Mouse (Mus musculus) adrenal gland, postnatal 4 days (tissue): ENCODE measurements around the gene Slit1. TPM values are rescaled to one million over a fixed set of nuclear protein-coding genes. Genes with fewer than 3 reads are reported as not detected.

Source experiments
- microRNA-seq: library from miRNA; unstranded; fragments of <30 nt; microRNA quantifications from one replicate; pipeline ENCODE4 v1.2.0, GENCODE M21; 2021
- total RNA-seq, 2 experiments: library from RNA; stranded (reverse); gene quantifications; 2 replicates each; pipeline ENCODE4 v1.2.3; 2021

The Slit1 gene
- total RNA-seq, 2 experiments from 2014 or later: 7.1 to 8.3 TPM

Small RNAs within 50 kb of the gene (microRNA-seq; reads per million reads assigned to microRNA genes)
- not detected for gene Mir8091

Other genes starting within 250 kb of the Slit1 start
- gene Gm340, start 161.3 kb downstream of the Slit1 start, total RNA-seq: 10 to 100 TPM; 17.2 to 19.4 TPM
- gene Arhgap19, start 58.4 kb upstream of the Slit1 start, total RNA-seq: 10 to 100 TPM; 11.6 to 12.2 TPM
- gene Frat1, start 86.3 kb upstream of the Slit1 start, total RNA-seq: 10 to 100 TPM; 11.9 to 12.2 TPM
- 1 to 10 TPM; 7.5 to 9.3 TPM for gene Frat2, start 104.5 kb upstream of the Slit1 start, total RNA-seq
- 10 to 100 TPM; 13.2 to 13.4 TPM for gene Rrp12, start 152.5 kb upstream of the Slit1 start, total RNA-seq
- gene Pgam1, start 168.3 kb upstream of the Slit1 start, total RNA-seq: 100 to 1,000 TPM; 411 to 420 TPM
- gene Exosc1, start 189.8 kb upstream of the Slit1 start, total RNA-seq: 10 to 100 TPM; 30.1 to 33.8 TPM
- gene Zdhhc16, start 189.8 kb upstream of the Slit1 start, total RNA-seq: 10 to 100 TPM; 43.4 to 48.4 TPM
- gene Mms19, start 237.5 kb upstream of the Slit1 start, total RNA-seq: 10 to 100 TPM; 34.3 to 44.5 TPM
- 10 to 100 TPM; 21.6 to 22.4 TPM for gene Ubtd1, start 238.1 kb upstream of the Slit1 start, total RNA-seq